Mouse (Mus musculus) brain, embryonic 14.5 days (tissue): Measurements from ENCODE around the gene Ghrhr. TPM values are rescaled to one million over a fixed set of nuclear protein-coding genes. Genes with fewer than 3 reads are reported as not detected.

ENCODE experiments used
- DNase-seq: peaks from one replicate; pipeline ENCODE4 v3.0.0-alpha.2; 2011; ENCODE audit warnings: low read depth
- CTCF ChIP-seq: fragments of 200-500 bp; IDR thresholded peaks from 2 replicates; pipeline ENCODE4 v1.5.1; 2012; ENCODE audit warnings: inconsistent platforms, mild to moderate bottlenecking, moderate library complexity, borderline replicate concordance; ENCODE audit not compliant: insufficient read depth, insufficient read length; ENCODE audit errors: extremely low read depth
- POLR2A ChIP-seq: fragments of 200-500 bp; IDR thresholded peaks from 2 replicates; pipeline ENCODE4 v1.6.1; 2012; ENCODE audit warnings: mild to moderate bottlenecking, inconsistent platforms, borderline replicate concordance; ENCODE audit not compliant: poor library complexity, insufficient read depth, insufficient read length, severe bottlenecking; ENCODE audit errors: extremely low read depth
- polyA plus RNA-seq: library from polyadenylated mRNA; depleted of rRNA; stranded (reverse); fragments of >200 nt; gene quantifications from 2 replicates; pipeline ENCODE4 v1.2.3, GENCODE M21; 2012

Gene Ghrhr
- polyA plus RNA-seq, 1 experiment, result not detected

- TF ChIP-seq CTCF (no peak), POLR2A (no peak)
- DNase-seq, result peak; percentile 47
These were observed 5.9 kb downstream of the Ghrhr start for GRCm38 (mm10) chr6:55381966-55382365.

- TF ChIP-seq POLR2A (no peak), CTCF (peak; percentile 68)
- peak; percentile 35 for DNase-seq
These were observed 7.8 kb downstream of the Ghrhr start for GRCm38 (mm10) chr6:55383897-55384296.

- DNase-seq, result no peak
- TF ChIP-seq POLR2A, result no peak
- no peak for TF ChIP-seq CTCF
These were observed 8.4 kb downstream of the Ghrhr start for GRCm38 (mm10) chr6:55384356-55384951.

- TF ChIP-seq CTCF (no peak), POLR2A (no peak)
- DNase-seq, result peak; percentile 90
These were observed 12.6 kb downstream of the Ghrhr start for GRCm38 (mm10) chr6:55388546-55389169.

- TF ChIP-seq CTCF (no peak), POLR2A (no peak)
- DNase-seq, result no peak
These were observed 13.2 kb downstream of the Ghrhr start for GRCm38 (mm10) chr6:55389321-55389720.

GRCm38 (mm10) chr6:55391814-55392213, 15.7 kb downstream of the Ghrhr start:
- peak; percentile 79 for DNase-seq
- TF ChIP-seq POLR2A (no peak), CTCF (no peak)

- peak; percentile 87 for DNase-seq
- TF ChIP-seq CTCF (peak; percentile 85), POLR2A (no peak)
These were observed 16.4 kb downstream of the Ghrhr start for GRCm38 (mm10) chr6:55392453-55392852.

- peak; percentile 93 for DNase-seq
- TF ChIP-seq POLR2A (no peak), CTCF (no peak)
These were observed 18.8 kb downstream of the Ghrhr start for GRCm38 (mm10) chr6:55394854-55395253.

GRCm38 (mm10) chr6:55396176-55396575, 20.1 kb downstream of the Ghrhr start:
- peak; percentile 70 for DNase-seq
- TF ChIP-seq POLR2A, result no peak
- no peak for TF ChIP-seq CTCF

GRCm38 (mm10) chr6:55396622-55397041, 20.5 kb downstream of the Ghrhr start:
- TF ChIP-seq CTCF (no peak), POLR2A (no peak)
- DNase-seq, result peak; percentile 82

GRCm38 (mm10) chr6:55398869-55399628, 23.0 kb downstream of the Ghrhr start:
- no peak for TF ChIP-seq CTCF
- no peak for TF ChIP-seq POLR2A

GRCm38 (mm10) chr6:55399910-55400309, 23.8 kb downstream of the Ghrhr start:
- peak; percentile 95 for DNase-seq
- TF ChIP-seq CTCF (no peak), POLR2A (no peak)

More at GRCm38 (mm10) chr6:55398869-55399628, 23.0 kb downstream of the Ghrhr start:
- DNase-seq, result peak; percentile 88
